Mouse (Mus musculus): ENCODE measurements at regions not wholly inside any gene's neighbourhood (a gene's known extent, or its start where the extent isn't known, plus 50 kb on each side); places are given as distances from the start of the nearest gene placed in this dataset.
"Not testable (repeated sequence)": the region's sequence is repeated elsewhere in the genome, so short reads cannot be mapped to it uniquely, and the experiment has no call there.

- H3ac ChIP-seq (ENCODE audit: control insufficient read depth, insufficient read length, low read depth): no peak overlapping the region
- no peaks in the 10 kb centered on the region for H3K79me3 ChIP-seq (ENCODE audit: low read depth)
- no peak for TF ChIP-seq FOSL1 (IDR thresholded peaks at IDR 0.05; ENCODE audit: insufficient read depth, low read length, poor library complexity, severe bottlenecking)
- no peak for TF ChIP-seq USF1 (IDR thresholded peaks at IDR 0.05; ENCODE audit: low read depth)
- TF ChIP-seq MAX (IDR thresholded peaks at IDR 0.05): no peak
- TF ChIP-seq MYOD1 (IDR thresholded peaks at IDR 0.05; ENCODE audit: control insufficient read depth, insufficient read length, low read depth): no peak
- no peak for TF ChIP-seq CEBPB (IDR thresholded peaks at IDR 0.05; ENCODE audit: low read depth)
- TF ChIP-seq MYOG (IDR thresholded peaks at IDR 0.05; ENCODE audit: control insufficient read depth, extremely low read depth, insufficient read length): no peak
- TF ChIP-seq CTCF (IDR thresholded peaks at IDR 0.05; ENCODE audit: control insufficient read depth, insufficient read depth, insufficient read length): no peak
- H3K27me3 ChIP-seq (ENCODE audit: control insufficient read depth, insufficient read depth, insufficient read length): no peaks in the 10 kb centered on the region
- no peak overlapping the region for H3K4me3 ChIP-seq (ENCODE audit: insufficient read depth, poor library complexity, severe bottlenecking)
- no peaks in the 10 kb centered on the region for H3K36me3 ChIP-seq (ENCODE audit: control insufficient read depth, insufficient read depth)
- no peaks in the 10 kb centered on the region for H3K79me2 ChIP-seq (ENCODE audit: control insufficient read depth, insufficient read depth)
Observed at GRCm38 (mm10) chr6:12957797-12958196, 111.8 kb upstream of the Tmem106b start.

- H3K79me2 ChIP-seq (ENCODE audit: control insufficient read depth, insufficient read depth): no peaks in the 10 kb centered on the region
- H3K36me3 ChIP-seq (ENCODE audit: control insufficient read depth, insufficient read depth): no peaks in the 10 kb centered on the region
- no peaks in the 10 kb centered on the region for H3K27me3 ChIP-seq (ENCODE audit: control insufficient read depth, insufficient read depth, insufficient read length)
- no peak for TF ChIP-seq USF1 (IDR thresholded peaks at IDR 0.05; ENCODE audit: low read depth)
- no peak for TF ChIP-seq CEBPB (IDR thresholded peaks at IDR 0.05; ENCODE audit: low read depth)
- no peak for TF ChIP-seq MYOG (IDR thresholded peaks at IDR 0.05; ENCODE audit: control insufficient read depth, extremely low read depth, insufficient read length)
- no peak for TF ChIP-seq CTCF (IDR thresholded peaks at IDR 0.05; ENCODE audit: control insufficient read depth, insufficient read depth, insufficient read length)
- TF ChIP-seq MAX (IDR thresholded peaks at IDR 0.05): no peak
- no peak for TF ChIP-seq FOSL1 (IDR thresholded peaks at IDR 0.05; ENCODE audit: insufficient read depth, low read length, poor library complexity, severe bottlenecking)
- no peak for TF ChIP-seq MYOD1 (IDR thresholded peaks at IDR 0.05; ENCODE audit: control insufficient read depth, insufficient read length, low read depth)
- H3K4me3 ChIP-seq (ENCODE audit: insufficient read depth, poor library complexity, severe bottlenecking): no peak overlapping the region
- no peaks in the 10 kb centered on the region for H3K79me3 ChIP-seq (ENCODE audit: low read depth)
- no peak overlapping the region for H3ac ChIP-seq (ENCODE audit: control insufficient read depth, insufficient read length, low read depth)
Observed at GRCm38 (mm10) chr6:12911610-12912009, 157.9 kb upstream of the Tmem106b start.

GRCm38 (mm10) chr6:12892929-12893328 is 143.7 kb upstream of the Thsd7a start:
- Histone ChIP-seq H3K79me2 (ENCODE audit: control insufficient read depth, insufficient read depth) (no peaks in the 10 kb centered on the region), H3K4me3 (ENCODE audit: insufficient read depth, poor library complexity, severe bottlenecking) (no peak overlapping the region), H3K27me3 (ENCODE audit: control insufficient read depth, insufficient read depth, insufficient read length) (no peaks in the 10 kb centered on the region), H3K79me3 (ENCODE audit: low read depth) (no peaks in the 10 kb centered on the region), H3K36me3 (ENCODE audit: control insufficient read depth, insufficient read depth) (no peaks in the 10 kb centered on the region), H3ac (ENCODE audit: control insufficient read depth, insufficient read length, low read depth) (no peak overlapping the region)
- no peak for TF ChIP-seq MYOG (IDR thresholded peaks at IDR 0.05; ENCODE audit: control insufficient read depth, extremely low read depth, insufficient read length)
- TF ChIP-seq CEBPB (IDR thresholded peaks at IDR 0.05; ENCODE audit: low read depth): no peak
- TF ChIP-seq FOSL1 (IDR thresholded peaks at IDR 0.05; ENCODE audit: insufficient read depth, low read length, poor library complexity, severe bottlenecking): no peak
- no peak for TF ChIP-seq MAX (IDR thresholded peaks at IDR 0.05)
- no peak for TF ChIP-seq MYOD1 (IDR thresholded peaks at IDR 0.05; ENCODE audit: control insufficient read depth, insufficient read length, low read depth)
- no peak for TF ChIP-seq CTCF (IDR thresholded peaks at IDR 0.05; ENCODE audit: control insufficient read depth, insufficient read depth, insufficient read length)
- no peak for TF ChIP-seq USF1 (IDR thresholded peaks at IDR 0.05; ENCODE audit: low read depth)

DNA sequence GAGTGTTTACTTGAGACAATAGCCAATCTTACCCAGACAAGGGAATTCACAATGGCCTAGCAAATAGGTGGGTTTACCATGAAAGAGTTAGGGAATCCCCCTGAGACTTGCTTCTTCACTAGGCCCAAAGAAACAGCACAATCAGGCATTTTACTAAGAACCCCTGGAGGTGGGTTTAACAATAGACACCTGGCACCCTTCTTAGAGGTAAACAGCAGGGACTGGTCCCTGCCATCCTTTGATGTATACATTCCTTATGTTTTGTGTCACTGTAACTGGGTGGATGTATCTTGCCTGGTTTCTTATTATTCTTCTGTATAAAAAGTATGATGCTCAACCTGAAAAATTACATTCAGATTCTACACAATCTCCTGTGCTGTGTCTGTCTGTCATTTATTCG is 127.7 kb upstream of the Thsd7a start:
- not testable (repeated sequence) for H3ac ChIP-seq (ENCODE audit: control insufficient read depth, insufficient read length, low read depth); H3K27me3 ChIP-seq (ENCODE audit: control insufficient read depth, insufficient read depth, insufficient read length)

GRCm38 (mm10) chr6:12876366-12876765 is 127.2 kb upstream of the Thsd7a start:
- no peaks in the 10 kb centered on the region for H3K79me2 ChIP-seq (ENCODE audit: control insufficient read depth, insufficient read depth)
- no peak for TF ChIP-seq MAX (IDR thresholded peaks at IDR 0.05)
- no peak for TF ChIP-seq FOSL1 (IDR thresholded peaks at IDR 0.05; ENCODE audit: insufficient read depth, low read length, poor library complexity, severe bottlenecking)
- TF ChIP-seq CEBPB (IDR thresholded peaks at IDR 0.05; ENCODE audit: low read depth): no peak
- TF ChIP-seq MYOG (IDR thresholded peaks at IDR 0.05; ENCODE audit: control insufficient read depth, extremely low read depth, insufficient read length): no peak
- TF ChIP-seq MYOD1 (IDR thresholded peaks at IDR 0.05; ENCODE audit: control insufficient read depth, insufficient read length, low read depth): no peak
- TF ChIP-seq USF1 (IDR thresholded peaks at IDR 0.05; ENCODE audit: low read depth): no peak
- no peak for TF ChIP-seq CTCF (IDR thresholded peaks at IDR 0.05; ENCODE audit: control insufficient read depth, insufficient read depth, insufficient read length)
- H3ac ChIP-seq (ENCODE audit: control insufficient read depth, insufficient read length, low read depth): no peak overlapping the region
- no peaks in the 10 kb centered on the region for H3K36me3 ChIP-seq (ENCODE audit: control insufficient read depth, insufficient read depth)
- no peaks in the 10 kb centered on the region for H3K27me3 ChIP-seq (ENCODE audit: control insufficient read depth, insufficient read depth, insufficient read length)
- H3K4me3 ChIP-seq (ENCODE audit: insufficient read depth, poor library complexity, severe bottlenecking): no peak overlapping the region
- H3K79me3 ChIP-seq (ENCODE audit: low read depth): no peaks in the 10 kb centered on the region

More for the DNA sequence above, 127.7 kb upstream of the Thsd7a start:
- not testable (repeated sequence) for H3K36me3 ChIP-seq (ENCODE audit: control insufficient read depth, insufficient read depth); H3K79me2 ChIP-seq (ENCODE audit: control insufficient read depth, insufficient read depth); H3K79me3 ChIP-seq (ENCODE audit: low read depth); H3K4me3 ChIP-seq (ENCODE audit: insufficient read depth, poor library complexity, severe bottlenecking)

DNA sequence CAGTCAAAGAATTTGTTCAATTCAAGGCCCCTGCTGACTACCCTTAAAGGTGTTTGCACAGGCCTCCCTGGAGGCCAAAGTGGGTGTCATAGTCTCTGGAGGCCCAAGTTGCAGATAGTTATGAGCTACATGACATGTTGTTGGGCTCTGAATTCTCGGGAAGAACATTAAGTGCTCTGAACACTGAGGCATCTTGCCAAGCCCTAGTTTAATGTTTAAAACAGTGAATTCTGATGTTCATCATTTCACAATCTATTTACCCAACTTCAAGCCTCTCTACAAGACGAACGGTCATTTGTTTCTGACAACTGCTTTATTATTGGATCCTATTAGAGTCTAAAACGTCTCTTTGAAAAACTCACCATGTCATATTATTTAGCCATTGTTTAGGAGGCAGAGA is 119.0 kb upstream of the Thsd7a start:
- no peaks in the 10 kb centered on the region for H3K79me3 ChIP-seq (ENCODE audit: low read depth)
- H3K4me3 ChIP-seq (ENCODE audit: insufficient read depth, poor library complexity, severe bottlenecking): no peak overlapping the region
- H3ac ChIP-seq (ENCODE audit: control insufficient read depth, insufficient read length, low read depth): no peak overlapping the region
- no peaks in the 10 kb centered on the region for H3K36me3 ChIP-seq (ENCODE audit: control insufficient read depth, insufficient read depth)
- TF ChIP-seq USF1 (IDR thresholded peaks at IDR 0.05; ENCODE audit: low read depth) (no peak), CEBPB (IDR thresholded peaks at IDR 0.05; ENCODE audit: low read depth) (no peak), FOSL1 (IDR thresholded peaks at IDR 0.05; ENCODE audit: insufficient read depth, low read length, poor library complexity, severe bottlenecking) (no peak), MAX (IDR thresholded peaks at IDR 0.05) (no peak), MYOG (IDR thresholded peaks at IDR 0.05; ENCODE audit: control insufficient read depth, extremely low read depth, insufficient read length) (no peak), MYOD1 (IDR thresholded peaks at IDR 0.05; ENCODE audit: control insufficient read depth, insufficient read length, low read depth) (no peak)
- H3K79me2 ChIP-seq (ENCODE audit: control insufficient read depth, insufficient read depth): no peaks in the 10 kb centered on the region
- no peaks in the 10 kb centered on the region for H3K27me3 ChIP-seq (ENCODE audit: control insufficient read depth, insufficient read depth, insufficient read length)

Measured in C2C12 (cell line).